Mouse (Mus musculus) gastrocnemius, postnatal 4 days (tissue): ENCODE measurements around the gene Gnpat. TPM values are rescaled to one million over a fixed set of nuclear protein-coding genes. Genes with fewer than 3 reads are reported as not detected.

Source experiments
- DNase-seq, 2 experiments: peaks; one replicate each; pipeline ENCODE4 v3.0.0; 2021 to 2022; ENCODE audit warnings: low spot score in 2 of 2, mixed read lengths in 2 of 2
- total RNA-seq, 2 experiments: library from RNA; stranded (reverse); gene quantifications; 2 replicates each; pipeline ENCODE4 v1.2.3; 2021

Gene Gnpat
- total RNA-seq, 2 experiments from 2014 or later: 108 to 109 TPM

DNA sequence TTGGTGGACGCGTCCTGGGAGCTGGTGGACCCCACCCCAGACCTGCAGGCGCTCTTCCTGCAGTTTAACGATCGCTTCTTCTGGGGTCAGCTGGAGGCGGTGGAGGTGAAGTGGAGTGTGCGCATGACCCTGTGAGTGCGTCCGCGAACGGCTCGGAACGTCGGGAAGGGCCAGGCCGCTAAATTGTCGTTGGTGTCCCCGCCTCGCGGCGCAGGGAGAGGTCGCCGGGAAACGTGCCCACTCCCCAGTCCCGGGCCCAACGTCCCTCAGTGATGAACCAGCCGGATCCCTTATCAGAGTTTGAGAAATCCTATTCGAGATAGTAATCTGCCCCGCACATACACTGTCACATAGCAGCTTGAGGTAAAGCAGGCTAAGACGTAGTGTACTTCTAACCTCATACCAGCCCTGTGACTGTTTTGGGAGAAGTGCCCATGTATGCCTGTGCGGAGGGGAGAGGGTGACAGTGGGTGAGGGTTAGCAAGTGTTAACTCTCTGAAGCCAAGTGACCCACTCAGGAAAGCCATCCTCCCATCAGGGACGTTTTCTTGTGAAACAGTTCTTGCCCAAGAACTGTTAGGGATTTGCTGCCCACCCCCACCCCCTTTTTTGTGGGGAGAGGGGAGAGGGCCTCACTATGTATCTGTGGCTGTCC is 35.5 kb downstream of the Gnpat start:
- peak in 1 of 2 experiments; percentile 29 for DNase-seq

GRCm38 (mm10) chr8:124903198-124903597 is 40.4 kb downstream of the Gnpat start:
- DNase-seq: no peak

DNA sequence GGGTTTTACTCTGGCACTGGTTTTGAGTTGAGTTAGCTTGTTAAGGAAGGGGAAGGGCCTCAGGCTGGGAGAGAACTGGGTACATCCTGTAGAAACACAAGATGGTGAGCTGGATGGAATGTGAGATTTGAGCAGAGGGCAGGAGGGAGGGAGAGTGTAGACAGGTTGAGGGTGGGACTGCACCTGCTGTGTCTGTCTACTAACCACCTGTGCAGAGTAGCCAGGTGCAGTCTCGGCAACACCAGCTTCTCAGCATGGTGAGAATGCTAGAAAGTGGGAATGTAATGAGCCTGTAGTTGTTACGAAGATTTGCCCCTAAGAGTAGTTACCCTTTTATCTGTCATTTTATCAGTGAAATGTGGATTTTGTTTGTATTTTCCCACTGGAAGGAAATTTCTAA is 42.6 kb downstream of the Gnpat start:
- DNase-seq: no peak

DNA sequence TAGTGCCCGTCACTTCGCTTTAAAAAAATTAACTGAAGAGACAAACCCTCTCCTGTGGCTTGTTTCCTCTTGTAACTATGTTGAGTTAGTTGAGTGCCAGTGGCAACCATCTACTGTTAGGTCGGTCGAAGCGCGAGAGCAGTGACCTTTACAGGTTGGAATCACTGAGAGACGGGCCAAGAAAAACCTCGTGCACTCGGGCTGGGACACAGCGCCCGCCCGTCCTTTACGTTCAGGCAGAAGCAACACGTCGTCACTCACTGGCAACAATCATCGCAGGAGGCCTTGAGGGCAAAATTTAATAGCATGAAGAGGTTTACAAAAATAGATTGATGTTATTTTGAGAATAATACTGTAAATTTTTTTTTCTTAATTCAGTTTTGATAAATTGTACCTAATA is 47.1 kb downstream of the Gnpat start:
- DNase-seq: no peak

GRCm38 (mm10) chr8:124910349-124910748 is 47.5 kb downstream of the Gnpat start:
- no peak for DNase-seq

- no peak for DNase-seq
These were observed 49.4 kb downstream of the Gnpat start for GRCm38 (mm10) chr8:124911938-124912872.

DNA sequence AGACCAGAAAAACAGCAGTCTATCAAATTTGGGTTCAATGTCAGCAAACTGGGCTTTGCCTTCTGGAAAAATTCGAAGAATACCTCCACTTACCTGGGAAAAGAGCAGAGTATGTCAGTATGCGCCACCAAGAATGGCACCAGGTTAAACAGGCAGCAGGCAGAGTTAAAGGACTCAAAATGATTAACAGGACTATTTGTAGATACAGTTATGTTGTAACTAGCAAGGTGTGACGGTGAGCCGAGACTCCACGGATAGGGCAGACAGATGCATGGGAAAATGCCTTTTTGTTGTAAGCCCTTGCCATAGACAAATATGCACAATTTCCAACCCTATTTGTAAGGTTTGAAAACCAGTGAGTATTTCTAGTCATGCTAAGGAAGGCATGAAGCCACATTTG is 51.2 kb downstream of the Gnpat start:
- DNase-seq: no peak

- DNase-seq: no peak
These were observed 55.1 kb downstream of the Gnpat start for GRCm38 (mm10) chr8:124917741-124918484.

- DNase-seq: no peak
These were observed 58.8 kb downstream of the Gnpat start for GRCm38 (mm10) chr8:124921369-124922279.

- DNase-seq: no peak
These were observed 59.8 kb downstream of the Gnpat start for GRCm38 (mm10) chr8:124922490-124923089.

DNA sequence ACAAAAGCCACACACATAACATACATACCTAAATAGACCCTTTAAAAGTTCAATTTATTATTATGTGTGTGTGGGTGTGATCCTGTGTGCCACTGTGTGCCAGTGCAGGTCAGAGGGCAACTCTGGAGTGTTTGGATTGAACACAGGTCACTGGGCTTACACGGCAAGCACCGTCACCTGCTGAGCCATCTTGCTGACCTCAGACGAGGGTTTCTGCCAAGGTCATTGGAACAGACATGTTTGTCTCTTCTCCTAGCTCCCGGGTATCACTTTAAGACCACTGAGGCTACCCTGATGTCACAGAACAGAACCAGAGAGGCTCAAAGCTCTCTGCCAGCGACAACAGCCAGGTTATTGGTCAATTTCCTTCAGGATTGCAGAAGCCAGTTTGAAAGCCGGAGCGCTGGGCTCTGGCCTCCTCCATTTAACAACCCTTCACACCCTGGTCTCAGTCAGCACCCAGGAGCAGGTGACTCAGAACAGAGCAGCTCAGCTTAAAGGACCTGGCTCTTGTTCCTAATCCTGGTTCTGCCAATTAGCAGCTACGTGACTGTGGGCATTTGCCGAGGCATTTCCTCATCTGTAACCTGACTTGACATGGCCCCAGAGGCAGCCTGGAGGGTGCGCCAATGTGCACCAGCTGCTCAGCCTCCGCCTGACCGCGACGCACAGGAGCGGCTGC is 61.3 kb downstream of the Gnpat start:
- DNase-seq: peak in 1 of 2 experiments; percentile 34

DNA sequence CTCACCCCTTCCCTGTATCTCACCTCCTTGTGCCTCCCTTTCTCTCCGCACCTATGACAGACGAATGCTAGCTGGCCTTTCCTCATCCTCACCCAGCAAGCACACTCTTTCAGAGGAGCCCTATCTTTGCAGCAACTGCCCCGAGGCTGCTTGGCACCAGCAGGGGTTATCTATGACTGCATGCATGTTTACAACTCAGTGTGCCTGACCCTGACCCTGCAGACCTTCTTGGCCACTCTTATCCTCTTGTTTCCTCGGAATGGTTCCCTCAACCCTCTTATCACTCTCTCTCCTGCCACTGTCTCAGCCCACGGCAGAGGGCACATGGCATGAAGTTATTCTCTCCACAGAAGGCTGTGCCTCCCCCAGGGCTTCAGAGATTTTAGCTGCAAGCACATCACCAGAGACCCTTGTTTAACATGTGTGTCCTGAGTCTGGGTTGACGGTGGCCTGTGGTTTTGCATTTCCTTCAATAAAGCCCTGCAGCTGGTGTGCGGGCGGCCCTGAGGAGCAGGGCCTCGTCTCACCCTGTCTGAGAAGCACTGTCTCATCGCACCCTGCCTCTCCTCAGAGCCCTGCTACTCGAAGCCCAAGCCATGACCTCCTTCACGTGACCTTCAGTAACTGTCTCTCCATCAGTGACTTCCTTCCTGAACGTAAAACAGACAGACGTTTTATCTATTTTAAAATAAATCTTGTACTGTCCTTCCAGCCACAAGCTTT is 62.9 kb downstream of the Gnpat start:
- DNase-seq: no peak

- peak in 1 of 2 experiments; percentile 64 for DNase-seq
These were observed 63.5 kb downstream of the Gnpat start for GRCm38 (mm10) chr8:124926351-124926771.

DNA sequence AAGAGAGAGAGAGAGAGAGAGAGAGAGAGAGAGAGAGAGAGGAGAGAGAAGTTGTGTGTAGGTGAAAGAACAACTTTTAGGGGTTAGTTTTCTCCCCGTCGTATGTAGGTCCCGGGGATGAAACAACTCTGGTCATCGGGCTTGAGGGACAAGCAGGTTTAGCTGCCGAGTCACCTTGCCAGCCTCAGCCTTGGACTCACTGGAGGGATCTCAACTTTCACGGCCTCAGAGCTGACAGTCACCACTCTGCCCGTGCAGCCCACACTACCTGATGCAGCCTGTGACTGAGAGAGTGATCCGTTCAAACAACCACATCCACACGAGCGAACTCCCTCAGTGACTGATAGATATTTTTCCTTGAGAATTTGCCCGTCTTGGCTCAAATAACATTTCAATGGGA is 66.2 kb downstream of the Gnpat start:
- DNase-seq: no peak

DNA sequence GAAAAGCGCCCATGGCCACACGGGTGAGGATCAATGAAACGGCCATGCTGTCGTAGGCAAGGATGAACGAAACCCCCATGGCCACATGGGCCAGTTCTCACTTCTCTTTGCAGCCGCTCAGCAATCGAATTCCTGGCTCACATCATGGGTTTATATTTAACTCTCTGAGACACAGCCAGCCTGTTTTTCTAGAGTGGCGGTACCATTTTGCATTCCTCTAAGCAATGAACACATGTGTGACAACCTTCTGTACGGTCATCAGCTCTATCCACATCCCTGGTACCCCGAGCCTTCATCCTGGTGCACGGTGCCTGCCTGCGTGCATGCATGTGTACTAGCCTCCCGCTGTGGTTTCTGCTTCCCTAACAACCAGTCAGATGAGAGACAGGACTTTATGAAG is 67.3 kb downstream of the Gnpat start:
- DNase-seq: no peak

DNA sequence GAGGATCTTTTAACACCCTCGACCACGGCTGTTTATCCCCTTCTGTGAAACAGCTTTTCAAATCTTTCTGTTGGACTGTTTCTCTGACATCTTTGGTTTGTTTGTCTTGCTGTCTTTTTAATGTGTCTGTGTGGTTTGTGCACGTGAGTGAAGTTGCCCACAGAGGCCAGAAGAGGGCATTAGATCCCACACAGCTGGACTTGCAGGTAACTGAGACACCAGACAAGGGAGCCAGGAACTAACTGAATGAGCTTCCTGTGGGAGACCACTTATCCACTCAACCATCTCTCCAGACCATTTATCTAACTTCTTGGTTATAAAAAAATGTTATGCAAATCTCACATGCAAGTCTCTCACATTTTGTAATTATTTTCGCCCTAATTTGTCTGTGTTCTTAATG is 67.8 kb downstream of the Gnpat start:
- DNase-seq: no peak

- DNase-seq: no peak
These were observed 69.6 kb downstream of the Gnpat start for GRCm38 (mm10) chr8:124932435-124932834.

GRCm38 (mm10) chr8:124935116-124935515 is 72.3 kb downstream of the Gnpat start:
- DNase-seq: no peak

DNA sequence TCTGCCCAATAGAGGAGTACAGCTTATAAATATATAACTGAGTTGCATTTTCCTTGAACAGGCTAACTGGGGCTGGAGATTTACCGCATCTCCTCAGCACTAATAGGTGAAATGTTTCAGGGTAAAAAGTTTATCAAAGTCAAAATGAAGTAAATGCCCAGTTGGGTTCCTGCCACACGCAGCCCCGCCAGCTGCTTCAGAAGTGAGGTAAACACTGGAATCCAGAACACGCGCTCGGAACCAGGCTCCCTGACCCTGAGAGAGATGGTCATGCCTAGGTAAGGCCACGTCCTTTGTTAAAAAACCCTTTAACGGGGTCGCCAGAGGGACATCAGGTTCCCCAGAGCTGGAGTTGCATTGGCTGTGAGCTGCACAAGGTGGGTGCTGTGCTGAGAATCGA is 73.9 kb downstream of the Gnpat start:
- DNase-seq: no peak
